Mouse (Mus musculus) embryo, embryonic 9.5 days (tissue): Measurements from ENCODE around the gene Psrc1.

Experiments used
- DNase-seq: peaks from one replicate; pipeline ENCODE4 v3.0.0-alpha.2; 2017; ENCODE audit errors: extremely low spot score

Psrc1 gene

GRCm38 (mm10) chr3:108423844-108424801 is 40.5 kb downstream of the Psrc1 start:
- no peak for DNase-seq

GRCm38 (mm10) chr3:108424944-108425623 is 41.4 kb downstream of the Psrc1 start:
- DNase-seq = no peak

GRCm38 (mm10) chr3:108425624-108426018 is 42.0 kb downstream of the Psrc1 start:
- no peak for DNase-seq

- DNase-seq = no peak
Observed at GRCm38 (mm10) chr3:108432542-108433187, 49.0 kb downstream of the Psrc1 start.

GRCm38 (mm10) chr3:108433188-108433880 is 49.7 kb downstream of the Psrc1 start:
- DNase-seq = peak; percentile 79

- no peak for DNase-seq
Observed at GRCm38 (mm10) chr3:108433881-108434495, 50.3 kb downstream of the Psrc1 start.

- DNase-seq = no peak
Observed at GRCm38 (mm10) chr3:108435701-108436379, 52.2 kb downstream of the Psrc1 start.

GRCm38 (mm10) chr3:108436380-108436714 is 52.7 kb downstream of the Psrc1 start:
- no peak for DNase-seq
